Mouse (Mus musculus): ENCODE measurements around the gene Arf5.
A peak's percentile ranks its signal among the peaks of the same experiment; 100 is the strongest.

Gene Arf5

DNA sequence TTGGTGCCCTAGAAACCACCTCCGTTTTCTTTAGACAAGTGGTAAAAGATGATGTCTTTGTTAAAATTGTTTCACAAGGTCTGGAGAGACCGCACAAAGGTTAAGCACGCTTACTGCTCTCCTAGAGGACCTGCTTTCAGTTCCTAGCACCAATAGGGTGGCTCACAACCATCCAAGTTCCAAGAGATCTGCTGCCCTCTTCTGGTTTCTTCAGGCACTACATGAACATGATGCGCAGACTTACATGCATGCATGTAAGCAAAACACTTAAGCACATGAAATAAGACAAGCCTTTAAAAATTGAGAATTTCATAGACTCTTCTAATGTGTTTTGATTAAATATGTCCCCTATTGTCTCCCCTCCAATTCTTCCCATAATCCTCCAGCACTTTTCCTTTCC lies 23.6 kb upstream of the Arf5 start:
- H3K36me3 ChIP-seq (ENCODE audit: insufficient read depth, low read length) = no peaks in the 10 kb centered on the region
- no peak overlapping the region for H3K4me3 ChIP-seq (replicated peaks; ENCODE audit: low read length)
- H3K9me3 ChIP-seq (ENCODE audit: low read length) = peaks cover 15% of the 10 kb centered on the region
- H3K27me3 ChIP-seq (ENCODE audit: insufficient read depth, low read length) = peaks cover 66% of the 10 kb centered on the region
- TF ChIP-seq CTCF (conservative IDR thresholded peaks at IDR 0.05; ENCODE audit: low read length) (peak; percentile 57), NANOG (IDR thresholded peaks at IDR 0.05; ENCODE audit: borderline replicate concordance, low read length) (no peak)
- peaks cover 29% of the 10 kb centered on the region for H3K4me1 ChIP-seq (replicated peaks; ENCODE audit: low read depth, low read length)

DNA sequence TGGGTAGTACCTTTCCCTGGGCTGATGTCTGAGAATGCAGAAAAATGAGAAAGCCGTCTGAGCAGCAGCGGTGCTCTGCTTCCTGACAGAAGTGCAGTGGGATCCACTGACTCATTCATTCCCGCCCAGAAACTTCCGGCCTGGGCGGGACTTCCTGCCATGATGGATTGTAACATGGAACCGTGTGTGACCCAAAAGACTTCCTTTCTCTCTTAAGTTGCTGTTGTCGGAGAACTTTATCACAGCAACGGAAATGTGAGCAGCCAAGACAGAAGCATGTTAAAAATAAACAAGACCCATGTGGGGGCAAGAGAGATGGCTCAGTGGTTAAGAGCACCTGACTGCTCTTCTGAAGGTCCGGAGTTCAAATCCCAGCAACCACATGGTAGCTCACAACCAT lies 13.3 kb upstream of the Arf5 start:
- H3K4me3 ChIP-seq (replicated peaks; ENCODE audit: low read length) = no peak overlapping the region
- peaks cover 1% of the 10 kb centered on the region; the same call in 1 of the 2 replicates for H3K9me3 ChIP-seq (ENCODE audit: low read length)
- no peaks in the 10 kb centered on the region for H3K27me3 ChIP-seq (ENCODE audit: insufficient read depth, low read length)
- TF ChIP-seq CTCF (conservative IDR thresholded peaks at IDR 0.05; ENCODE audit: low read length) = no peak
- TF ChIP-seq NANOG (IDR thresholded peaks at IDR 0.05; ENCODE audit: borderline replicate concordance, low read length) = no peak
- TF ChIP-seq POU5F1 (IDR thresholded peaks at IDR 0.05; ENCODE audit: borderline replicate concordance, low read length) = no peak
- peaks cover 5% of the 10 kb centered on the region; the same call in 1 of the 2 replicates for H3K4me1 ChIP-seq (replicated peaks; ENCODE audit: low read depth, low read length)
- peaks cover under 1% of the 10 kb centered on the region; the same call in 1 of the 2 replicates for H3K36me3 ChIP-seq (ENCODE audit: insufficient read depth, low read length)

GRCm38 (mm10) chr6:28411236-28411635 lies 12.1 kb upstream of the Arf5 start:
- H3K4me1 ChIP-seq (replicated peaks; ENCODE audit: low read depth, low read length) = peaks cover 5% of the 10 kb centered on the region; the same call in 1 of the 2 replicates
- TF ChIP-seq CTCF (conservative IDR thresholded peaks at IDR 0.05; ENCODE audit: low read length) = no peak
- no peak for TF ChIP-seq POU5F1 (IDR thresholded peaks at IDR 0.05; ENCODE audit: borderline replicate concordance, low read length)
- H3K36me3 ChIP-seq (ENCODE audit: insufficient read depth, low read length) = peaks cover 12% of the 10 kb centered on the region
- no peaks in the 10 kb centered on the region for H3K27me3 ChIP-seq (ENCODE audit: insufficient read depth, low read length)
- no peaks in the 10 kb centered on the region for H3K9me3 ChIP-seq (ENCODE audit: low read length)
- no peak overlapping the region for H3K4me3 ChIP-seq (replicated peaks; ENCODE audit: low read length)

DNA sequence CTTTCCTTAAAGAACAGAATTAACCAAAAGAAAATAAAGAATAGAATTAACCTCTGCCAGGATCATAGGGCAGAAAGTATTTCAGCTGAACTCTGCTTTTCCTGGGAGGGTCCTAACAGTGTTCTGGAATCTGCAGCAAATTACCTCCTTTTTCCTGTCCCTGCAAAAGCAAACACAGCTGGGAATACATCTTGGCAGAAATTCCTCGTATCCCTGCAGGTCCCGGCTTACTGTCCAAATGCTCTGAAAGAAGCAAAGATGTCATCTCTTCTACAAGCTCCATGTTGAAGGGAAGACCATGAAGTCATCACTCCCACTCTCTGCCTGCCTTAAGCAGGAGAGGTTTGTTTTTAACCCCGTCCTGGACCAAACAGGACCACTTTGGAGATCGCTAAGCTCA lies 6.4 kb upstream of the Arf5 start:
- Histone ChIP-seq H3K4me3 (replicated peaks; ENCODE audit: low read length) (no peak overlapping the region), H3K4me1 (replicated peaks; ENCODE audit: low read depth, low read length) (peaks cover 36% of the 10 kb centered on the region), H3K36me3 (ENCODE audit: insufficient read depth, low read length) (peaks cover 56% of the 10 kb centered on the region), H3K9me3 (ENCODE audit: low read length) (no peaks in the 10 kb centered on the region), H3K27me3 (ENCODE audit: insufficient read depth, low read length) (no peaks in the 10 kb centered on the region)
- TF ChIP-seq POU5F1 (IDR thresholded peaks at IDR 0.05; ENCODE audit: borderline replicate concordance, low read length) (no peak), NANOG (IDR thresholded peaks at IDR 0.05; ENCODE audit: borderline replicate concordance, low read length) (no peak), CTCF (conservative IDR thresholded peaks at IDR 0.05; ENCODE audit: low read length) (no peak)

DNA sequence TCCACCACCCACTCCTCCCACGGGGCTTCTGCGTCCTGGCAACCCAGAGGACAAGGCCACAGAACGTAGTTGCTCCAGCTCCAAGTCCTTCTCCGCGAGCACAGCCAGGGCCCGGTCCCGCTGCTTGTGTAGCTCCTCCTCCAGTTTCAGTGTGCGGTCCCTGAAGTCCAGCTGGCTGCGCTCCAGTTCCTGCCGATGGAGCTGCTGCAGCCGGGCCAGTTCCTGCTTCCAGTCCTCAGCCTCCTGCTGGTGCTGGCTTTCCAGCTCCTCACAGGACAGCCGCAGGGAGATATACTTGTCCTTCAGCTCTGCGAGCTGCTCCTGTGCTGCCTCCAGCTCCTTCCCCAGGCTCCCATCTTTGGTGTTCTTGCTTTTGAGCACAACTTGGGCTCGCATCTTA lies 4.9 kb upstream of the Arf5 start:
- H3K9me3 ChIP-seq (ENCODE audit: low read length) = no peaks in the 10 kb centered on the region
- TF ChIP-seq POU5F1 (IDR thresholded peaks at IDR 0.05; ENCODE audit: borderline replicate concordance, low read length) (no peak), CTCF (conservative IDR thresholded peaks at IDR 0.05; ENCODE audit: low read length) (no peak), NANOG (IDR thresholded peaks at IDR 0.05; ENCODE audit: borderline replicate concordance, low read length) (no peak)
- no peaks in the 10 kb centered on the region for H3K27me3 ChIP-seq (ENCODE audit: insufficient read depth, low read length)
- peaks cover 56% of the 10 kb centered on the region for H3K36me3 ChIP-seq (ENCODE audit: insufficient read depth, low read length)
- peaks cover 44% of the 10 kb centered on the region for H3K4me1 ChIP-seq (replicated peaks; ENCODE audit: low read depth, low read length)
- peak overlapping the region; percentile 43 for H3K4me3 ChIP-seq (replicated peaks; ENCODE audit: low read length)

DNA sequence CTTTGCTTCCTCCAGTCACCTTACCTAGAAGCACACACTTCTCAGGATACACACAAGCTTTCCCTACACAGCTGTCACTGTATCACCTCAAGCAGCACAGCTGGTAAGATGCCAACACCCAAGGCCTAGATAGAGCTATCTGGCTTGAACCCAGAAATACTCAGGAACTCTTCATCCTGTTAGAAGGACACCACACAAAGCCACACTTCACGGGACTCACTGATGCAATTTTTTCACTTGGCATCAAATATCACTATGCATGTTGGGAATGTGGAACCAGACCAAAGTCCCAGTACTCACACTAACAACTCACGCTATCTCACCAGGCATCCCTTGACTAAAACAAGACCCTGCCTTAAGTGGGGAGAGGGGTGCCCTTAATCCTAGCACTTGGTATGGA lies 3.7 kb upstream of the Arf5 start:
- no peaks in the 10 kb centered on the region for H3K27me3 ChIP-seq (ENCODE audit: insufficient read depth, low read length)
- TF ChIP-seq POU5F1 (IDR thresholded peaks at IDR 0.05; ENCODE audit: borderline replicate concordance, low read length) (no peak), CTCF (conservative IDR thresholded peaks at IDR 0.05; ENCODE audit: low read length) (no peak), NANOG (IDR thresholded peaks at IDR 0.05; ENCODE audit: borderline replicate concordance, low read length) (no peak)
- no peaks in the 10 kb centered on the region for H3K9me3 ChIP-seq (ENCODE audit: low read length)
- H3K4me1 ChIP-seq (replicated peaks; ENCODE audit: low read depth, low read length) = peaks cover 50% of the 10 kb centered on the region
- peaks cover 56% of the 10 kb centered on the region for H3K36me3 ChIP-seq (ENCODE audit: insufficient read depth, low read length)
- H3K4me3 ChIP-seq (replicated peaks; ENCODE audit: low read length) = no peak overlapping the region

- Histone ChIP-seq H3K36me3 (ENCODE audit: insufficient read depth, low read length) (peaks cover 57% of the 10 kb centered on the region), H3K27me3 (ENCODE audit: insufficient read depth, low read length) (no peaks in the 10 kb centered on the region), H3K4me3 (replicated peaks; ENCODE audit: low read length) (peak overlapping the region; percentile 94), H3K4me1 (replicated peaks; ENCODE audit: low read depth, low read length) (peaks cover 54% of the 10 kb centered on the region), H3K9me3 (ENCODE audit: low read length) (no peaks in the 10 kb centered on the region)
- no peak for TF ChIP-seq CTCF (conservative IDR thresholded peaks at IDR 0.05; ENCODE audit: low read length)
Observed at GRCm38 (mm10) chr6:28420361-28420760, 3.0 kb upstream of the Arf5 start.

DNA sequence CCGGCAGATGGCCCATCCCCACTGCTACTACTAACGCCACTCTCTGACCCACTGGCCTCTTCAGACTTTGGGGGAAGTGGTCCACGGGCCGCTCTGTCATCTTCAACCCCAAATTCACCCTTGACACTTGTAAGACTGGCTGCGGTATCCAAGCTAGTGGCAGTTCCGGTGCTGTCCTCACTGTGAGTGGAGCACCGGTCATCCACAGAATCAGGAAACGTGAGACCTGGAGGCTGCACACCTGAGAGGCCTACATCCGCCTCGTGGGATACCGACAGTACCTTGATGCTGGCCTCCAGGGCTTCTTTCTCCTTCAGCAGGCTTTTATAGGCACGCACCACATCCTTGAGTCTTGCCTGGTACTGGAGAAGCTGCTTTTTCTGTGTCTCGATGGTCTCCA lies 2.5 kb upstream of the Arf5 start:
- H3K36me3 ChIP-seq (ENCODE audit: insufficient read depth, low read length) = peaks cover 57% of the 10 kb centered on the region
- peaks cover 54% of the 10 kb centered on the region for H3K4me1 ChIP-seq (replicated peaks; ENCODE audit: low read depth, low read length)
- H3K9me3 ChIP-seq (ENCODE audit: low read length) = no peaks in the 10 kb centered on the region
- H3K4me3 ChIP-seq (replicated peaks; ENCODE audit: low read length) = peak overlapping the region; percentile 94
- no peaks in the 10 kb centered on the region for H3K27me3 ChIP-seq (ENCODE audit: insufficient read depth, low read length)
- no peak for TF ChIP-seq CTCF (conservative IDR thresholded peaks at IDR 0.05; ENCODE audit: low read length)
- no peak for TF ChIP-seq NANOG (IDR thresholded peaks at IDR 0.05; ENCODE audit: borderline replicate concordance, low read length)
- TF ChIP-seq POU5F1 (IDR thresholded peaks at IDR 0.05; ENCODE audit: borderline replicate concordance, low read length) = no peak

- peak overlapping the region; percentile 94 for H3K4me3 ChIP-seq (replicated peaks; ENCODE audit: low read length)
- no peaks in the 10 kb centered on the region for H3K27me3 ChIP-seq (ENCODE audit: insufficient read depth, low read length)
- no peaks in the 10 kb centered on the region for H3K9me3 ChIP-seq (ENCODE audit: low read length)
- peaks cover 56% of the 10 kb centered on the region for H3K36me3 ChIP-seq (ENCODE audit: insufficient read depth, low read length)
- H3K4me1 ChIP-seq (replicated peaks; ENCODE audit: low read depth, low read length) = peaks cover 54% of the 10 kb centered on the region
- TF ChIP-seq CTCF (conservative IDR thresholded peaks at IDR 0.05; ENCODE audit: low read length) (peak; percentile 70), NANOG (IDR thresholded peaks at IDR 0.05; ENCODE audit: borderline replicate concordance, low read length) (no peak)
Observed at GRCm38 (mm10) chr6:28421469-28422000, 1.8 kb upstream of the Arf5 start.
